Mouse (Mus musculus) cortical plate, adult 2 months (tissue): ENCODE results near the gene Aldh3b3. TPM values are rescaled to one million over a fixed set of nuclear protein-coding genes. Genes with fewer than 3 reads are reported as not detected.

Experiments used
- H3K27ac ChIP-seq: fragments of 200-500 bp; 2 replicates; pipeline ENCODE4 v1.5.1; 2012; ENCODE audit warnings: low read length, control low read depth, inconsistent platforms; ENCODE audit not compliant: insufficient read depth
- H3K4me1 ChIP-seq: fragments of 200-500 bp; 2 replicates; pipeline ENCODE4 v1.6.1; 2011; ENCODE audit warnings: low read length; ENCODE audit not compliant: control insufficient read depth, insufficient read depth
- H3K4me3 ChIP-seq: fragments of 200-500 bp; 2 replicates; pipeline ENCODE4 v1.5.1; 2011; ENCODE audit warnings: mild to moderate bottlenecking, low read length, control low read depth; ENCODE audit not compliant: insufficient read depth
- CTCF ChIP-seq: fragments of 200-500 bp; IDR thresholded peaks from 2 replicates; pipeline ENCODE4 v1.5.1; 2011; ENCODE audit warnings: mild to moderate bottlenecking, control low read depth, low read length; ENCODE audit not compliant: insufficient read depth; ENCODE audit errors: extremely low read depth
- POLR2A ChIP-seq: fragments of 200-500 bp; IDR thresholded peaks from 2 replicates; pipeline ENCODE4 v1.6.1; 2011; ENCODE audit warnings: mild to moderate bottlenecking, low read length, control low read depth; ENCODE audit not compliant: insufficient read depth; ENCODE audit errors: extremely low read depth
- polyA plus RNA-seq: library from polyadenylated mRNA; depleted of rRNA; stranded (reverse); fragments of >200 nt; gene quantifications from 2 replicates; pipeline ENCODE4 v1.2.3, GENCODE M21; 2012; rRNA removed

Gene Aldh3b3
- not detected in 2 replicates for polyA plus RNA-seq

DNA sequence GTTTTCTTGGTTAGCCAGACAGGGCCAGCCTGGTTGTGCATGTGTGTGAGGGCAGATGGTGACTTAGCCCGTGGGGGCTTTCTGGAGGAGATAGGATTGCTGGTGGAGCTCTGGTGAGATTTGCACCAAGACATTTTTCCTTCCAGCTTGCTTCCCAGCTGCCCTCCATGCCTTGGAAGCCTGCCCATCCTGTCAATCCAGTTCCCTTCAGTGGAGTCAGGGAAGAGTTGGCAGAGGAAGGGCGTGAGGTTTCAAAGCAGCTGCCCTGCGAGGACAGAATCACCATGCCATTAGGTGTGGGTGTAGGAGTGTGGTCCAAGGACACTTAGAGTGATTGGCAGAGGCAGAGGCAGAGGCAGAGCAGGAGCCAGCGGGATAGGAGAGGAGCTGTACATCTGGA is at the start of gene Aldh3b3:
Gene Aldh3b3, plus strand, starts transcription at position 176 of the 400 bp plus-strand sequence.
- no peak within 1 kb of the TSS for H3K4me3 ChIP-seq
- TF ChIP-seq CTCF (no peak), POLR2A (no peak)
- H3K27ac ChIP-seq, result no peak within 1 kb of the TSS
- no peaks in the 10 kb centered on the region for H3K4me1 ChIP-seq

DNA sequence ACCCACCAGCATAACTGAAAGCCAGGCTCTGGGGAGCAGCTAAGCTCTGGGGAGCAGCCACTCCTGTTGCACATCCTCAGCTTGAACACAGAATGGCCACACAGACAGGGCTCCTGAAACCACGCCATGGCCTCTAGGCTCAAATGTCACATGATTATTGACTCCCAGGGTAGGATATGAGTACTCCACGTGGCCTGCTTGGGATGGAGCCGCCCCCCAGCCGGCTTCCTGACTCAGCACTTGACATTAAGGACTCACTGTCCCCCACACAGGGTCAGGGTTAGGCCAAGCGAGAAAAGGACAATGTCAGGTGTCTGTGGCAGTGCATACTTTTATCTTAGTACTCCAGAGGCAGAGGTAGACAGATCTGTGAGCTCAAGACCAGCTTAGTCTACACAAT is 48.2 kb upstream of the Aldh3b3 start:
- TF ChIP-seq CTCF (no peak), POLR2A (no peak)
- Histone ChIP-seq H3K4me1 (peaks cover 8% of the 10 kb centered on the region; the same call in 1 of the 2 replicates), H3K4me3 (no peak overlapping the region), H3K27ac (no peak overlapping the region)

DNA sequence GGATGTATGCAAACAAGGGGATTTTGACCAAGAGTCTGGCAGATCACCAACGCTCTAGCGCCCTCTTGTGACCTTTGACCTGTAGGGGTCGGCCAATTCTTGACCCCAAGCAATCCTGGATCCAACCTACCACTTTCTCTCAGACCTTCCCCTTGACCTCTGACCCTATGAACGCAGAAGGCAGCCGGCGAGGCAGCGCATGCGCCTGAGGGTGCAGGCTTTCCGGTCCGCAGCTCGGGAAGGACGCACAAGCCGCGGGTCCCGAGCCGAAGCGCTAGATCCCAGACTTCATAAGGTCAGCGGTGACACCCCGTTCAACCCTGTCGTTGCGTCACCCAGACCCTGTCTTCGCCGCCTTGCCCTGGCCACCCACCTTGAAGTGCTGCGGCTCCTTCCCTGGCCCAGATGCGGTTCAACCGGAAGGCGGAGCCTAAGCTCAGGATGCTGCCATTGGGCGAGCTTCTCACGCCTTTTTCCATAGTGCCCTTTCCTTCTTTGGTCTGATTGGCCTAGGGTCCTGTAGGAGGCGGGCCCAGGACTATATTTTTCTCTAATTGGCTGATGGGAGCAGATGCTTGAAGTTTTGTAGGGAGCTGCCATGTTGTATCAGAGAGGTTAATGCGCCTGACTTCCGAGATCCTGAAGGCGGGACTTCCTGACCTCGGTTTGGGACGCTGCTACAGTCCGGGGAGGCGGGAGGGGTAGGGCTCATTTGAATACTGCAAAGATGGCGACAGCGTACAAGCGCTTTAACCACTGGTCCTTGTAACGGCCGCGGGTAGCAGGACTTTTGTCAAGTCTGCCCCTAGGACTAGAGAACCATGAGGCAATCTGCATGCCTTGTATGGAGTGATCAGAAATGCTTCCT is 45.9 kb upstream of the Aldh3b3 start, which contains the start of gene Ndufs8:
Gene Ndufs8, minus strand, starts transcription at position 438 of the 868 bp plus-strand sequence.
- H3K4me1 ChIP-seq, result peaks cover 5% of the 10 kb centered on the region; the same call in 1 of the 2 replicates
- peak within 1 kb of the TSS; percentile 78 for H3K4me3 ChIP-seq
- TF ChIP-seq POLR2A (peak; percentile 79), CTCF (no peak)
- H3K27ac ChIP-seq, result peak within 1 kb of the TSS; percentile 93

DNA sequence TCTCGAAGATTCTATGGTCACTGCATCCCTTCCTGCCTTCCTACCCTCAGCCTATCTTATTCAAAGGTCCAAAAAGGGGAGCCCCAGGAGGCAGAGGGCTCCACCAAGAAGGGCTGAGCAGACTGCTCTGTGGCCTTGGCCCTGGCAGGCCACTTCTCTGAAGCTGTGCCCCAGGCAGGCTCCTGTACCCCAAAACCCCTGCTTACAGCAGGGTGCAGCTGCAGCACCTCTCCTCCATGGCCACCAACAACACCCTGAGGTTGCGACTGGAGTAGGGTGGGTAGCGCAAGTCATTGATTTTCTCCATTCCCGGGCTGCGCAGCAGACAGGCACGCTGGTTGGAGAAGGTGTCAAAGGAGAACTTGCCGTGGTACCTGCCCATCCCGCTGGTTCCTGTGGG is 44.8 kb upstream of the Aldh3b3 start:
- TF ChIP-seq CTCF, result no peak
- TF ChIP-seq POLR2A, result no peak
- no peak overlapping the region for H3K27ac ChIP-seq
- H3K4me3 ChIP-seq, result peak overlapping the region; percentile 78; the same call in 1 of the 2 replicates

DNA sequence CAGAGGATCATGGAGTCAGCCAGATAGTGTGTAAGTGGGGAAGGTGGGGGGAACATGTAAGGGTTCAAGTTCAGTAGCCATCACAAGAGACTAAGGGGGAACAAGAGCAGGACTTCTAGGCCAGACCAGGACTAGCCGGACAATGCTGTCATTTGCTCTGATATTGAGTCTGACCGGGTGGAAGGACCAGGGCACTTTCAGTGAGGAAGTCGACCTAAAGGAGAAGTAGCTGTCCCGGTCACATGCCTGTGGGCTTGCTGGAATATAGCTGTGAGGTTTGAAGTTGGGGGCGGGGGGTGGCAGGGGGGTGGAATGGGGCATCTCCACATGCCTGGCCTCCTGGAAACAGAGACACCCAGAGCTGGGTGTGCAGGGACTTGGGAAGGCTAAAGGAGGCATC is 43.9 kb upstream of the Aldh3b3 start:
- peaks cover 5% of the 10 kb centered on the region; the same call in 1 of the 2 replicates for H3K4me1 ChIP-seq
- no peak overlapping the region for H3K4me3 ChIP-seq
- TF ChIP-seq POLR2A, result no peak
- no peak for TF ChIP-seq CTCF
- peak overlapping the region; percentile 42; the same call in 1 of the 2 replicates for H3K27ac ChIP-seq

More for the DNA sequence above, 44.8 kb upstream of the Aldh3b3 start:
- peaks cover 5% of the 10 kb centered on the region; the same call in 1 of the 2 replicates for H3K4me1 ChIP-seq

DNA sequence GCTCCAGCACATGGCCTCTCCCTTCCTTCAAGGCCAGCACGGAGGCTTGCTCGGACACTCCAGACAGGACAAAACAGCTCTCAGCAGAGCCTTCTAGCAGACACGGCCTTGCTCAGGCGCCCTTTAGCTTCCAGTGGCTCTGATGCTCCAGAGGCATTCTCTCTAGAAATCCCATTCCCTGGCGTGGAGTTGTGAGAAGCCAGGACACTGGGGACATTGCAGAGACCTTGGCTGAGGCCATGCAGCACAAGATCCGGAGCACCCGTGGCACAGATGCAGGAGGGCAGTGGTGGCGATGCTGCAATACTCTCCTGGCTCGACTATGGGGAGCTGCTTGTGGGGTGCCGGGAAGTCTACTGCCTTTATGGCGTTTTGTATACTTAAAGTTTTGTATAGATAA is 41.7 kb upstream of the Aldh3b3 start:
- H3K27ac ChIP-seq, result no peak overlapping the region
- H3K4me3 ChIP-seq, result no peak overlapping the region
- TF ChIP-seq CTCF (no peak), POLR2A (no peak)
- peaks cover 3% of the 10 kb centered on the region; the same call in 1 of the 2 replicates for H3K4me1 ChIP-seq

DNA sequence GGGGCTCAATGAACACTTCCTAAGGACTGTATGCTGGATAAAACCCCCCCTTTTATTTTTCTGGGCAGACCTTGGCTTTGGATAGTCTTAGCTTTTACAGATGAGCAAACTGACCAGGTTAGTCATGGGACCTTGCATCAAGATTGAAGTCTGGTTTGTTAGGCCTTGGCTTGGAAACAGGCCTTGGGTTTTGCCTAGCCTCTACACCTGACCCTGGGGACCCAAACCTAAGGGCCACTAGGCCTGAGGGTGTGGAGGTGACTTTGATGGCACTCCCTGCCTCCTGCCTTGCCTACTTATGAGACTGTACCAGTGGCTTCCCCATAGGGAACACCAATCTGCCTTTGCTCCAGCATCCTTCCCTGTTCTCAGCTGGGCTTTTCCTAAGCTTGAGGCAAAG is 38.5 kb upstream of the Aldh3b3 start:
- no peaks in the 10 kb centered on the region for H3K4me1 ChIP-seq
- no peak overlapping the region for H3K4me3 ChIP-seq
- TF ChIP-seq CTCF, result no peak
- TF ChIP-seq POLR2A, result no peak
- no peak overlapping the region for H3K27ac ChIP-seq

DNA sequence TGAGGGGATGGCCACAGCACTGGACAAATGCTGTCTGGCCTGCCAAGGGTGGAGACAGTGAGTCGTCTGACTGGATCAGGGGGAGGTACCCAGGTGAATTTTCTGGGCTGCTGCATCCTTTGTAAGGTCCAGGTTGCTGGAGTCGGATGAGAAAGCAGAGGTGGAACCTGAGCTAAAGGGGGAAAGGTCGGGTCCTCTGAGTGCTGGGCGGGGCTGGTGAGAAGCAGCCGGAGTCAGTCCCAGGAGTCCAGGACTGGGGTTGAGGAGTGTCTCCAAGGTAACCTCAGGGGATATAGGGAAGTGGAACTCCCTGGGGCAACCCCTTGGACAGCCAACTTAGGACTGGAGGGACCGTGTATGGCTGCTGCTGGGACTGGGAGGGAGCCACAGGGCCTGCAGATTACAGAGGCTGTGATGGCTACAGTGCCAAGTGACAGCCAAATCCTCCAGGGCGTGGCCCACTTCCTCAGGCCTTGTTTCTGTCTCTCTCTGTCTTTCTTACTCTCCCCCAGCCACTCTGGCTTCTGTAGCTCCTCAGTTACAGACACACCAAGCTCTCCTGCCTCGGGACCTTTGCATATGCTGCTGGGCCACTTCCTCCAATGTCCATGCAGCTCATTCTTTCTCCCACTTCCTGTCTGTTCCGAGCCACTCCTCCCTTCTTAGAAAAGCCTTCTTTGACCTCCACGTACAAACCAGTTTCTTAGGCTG is 35.6 kb upstream of the Aldh3b3 start:
- no peak overlapping the region for H3K4me3 ChIP-seq
- TF ChIP-seq POLR2A (no peak), CTCF (no peak)
- no peaks in the 10 kb centered on the region for H3K4me1 ChIP-seq
- H3K27ac ChIP-seq, result no peak overlapping the region

DNA sequence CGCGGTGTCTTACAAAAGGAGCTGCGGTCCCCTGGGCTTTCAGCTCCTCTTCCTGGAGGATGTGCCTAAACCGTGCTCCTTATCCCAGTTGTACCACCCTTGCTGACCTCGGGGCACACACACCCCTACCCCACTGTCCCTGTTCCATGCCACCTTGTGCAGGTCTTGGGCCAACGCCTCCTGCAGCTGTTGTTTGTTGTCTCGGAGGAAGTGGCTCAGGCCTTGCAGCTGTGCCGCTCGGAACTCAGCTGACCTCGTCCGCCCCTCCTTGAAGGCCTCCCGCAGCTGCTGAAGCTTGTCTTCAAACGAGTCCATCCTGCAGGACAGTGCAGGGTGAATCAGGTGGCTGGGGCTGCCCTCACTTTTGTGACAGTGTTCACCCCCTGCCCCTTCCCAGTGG is 34.9 kb upstream of the Aldh3b3 start:
- no peaks in the 10 kb centered on the region for H3K4me1 ChIP-seq
- H3K4me3 ChIP-seq, result no peak overlapping the region
- H3K27ac ChIP-seq, result no peak overlapping the region
- TF ChIP-seq POLR2A, result no peak
- no peak for TF ChIP-seq CTCF

DNA sequence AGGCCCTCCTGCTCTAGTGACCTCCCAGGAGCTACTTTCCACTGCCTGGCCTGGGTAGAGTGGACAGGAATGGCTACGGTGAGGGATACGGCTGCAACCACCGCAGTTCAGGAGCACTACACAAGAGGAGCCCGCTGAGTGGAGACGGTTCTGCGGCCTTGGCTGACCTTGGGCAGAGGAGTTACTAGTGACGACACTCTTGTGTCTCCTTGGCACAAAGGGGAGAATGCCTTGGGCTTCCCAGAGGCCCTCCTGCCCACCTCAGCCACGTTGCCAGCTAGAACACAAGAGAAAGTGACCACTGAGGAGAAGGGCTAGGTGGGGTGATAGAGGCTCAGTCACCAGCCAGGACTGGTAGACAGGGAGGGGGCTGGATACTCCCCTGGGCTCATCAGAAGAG is 34.3 kb upstream of the Aldh3b3 start:
- no peak overlapping the region for H3K27ac ChIP-seq
- no peak for TF ChIP-seq CTCF
- TF ChIP-seq POLR2A, result no peak
- no peak overlapping the region for H3K4me3 ChIP-seq
- H3K4me1 ChIP-seq, result no peaks in the 10 kb centered on the region

DNA sequence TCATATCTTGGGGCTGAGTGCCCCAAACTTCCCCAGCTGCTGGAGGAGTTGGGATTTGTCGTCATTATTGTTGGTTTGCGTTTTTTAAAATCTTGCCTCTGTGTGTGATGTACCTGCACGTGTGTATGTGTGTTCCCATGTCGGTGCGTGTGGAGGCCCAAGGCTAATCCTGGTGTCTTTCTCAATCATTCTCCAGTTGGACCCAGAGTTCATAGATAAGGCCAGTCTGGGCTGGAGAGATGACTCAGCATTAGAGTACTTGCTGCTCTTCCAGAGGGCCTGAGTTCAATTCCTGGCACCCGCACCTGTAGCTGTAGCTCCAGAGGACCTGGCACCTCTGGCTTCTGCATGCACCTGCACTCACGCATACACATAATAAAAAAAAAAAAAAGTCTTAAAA is 33.6 kb upstream of the Aldh3b3 start:
- TF ChIP-seq POLR2A, result no peak
- no peak for TF ChIP-seq CTCF
- Histone ChIP-seq H3K4me1 (no peaks in the 10 kb centered on the region), H3K4me3 (no peak overlapping the region), H3K27ac (no peak overlapping the region)
